Mouse (Mus musculus) neural tube, embryonic 11.5 days (tissue): ENCODE data around the gene Rnasel. TPM values are rescaled to one million over a fixed set of nuclear protein-coding genes. Genes with fewer than 3 reads are reported as not detected.

Experiments used
- ATAC-seq: fragments of 200-750 bp; cut with Nextera tagmentation; 2 replicates; pipeline ENCODE4 v1.8.0; 2017; ENCODE audit warnings: moderate number of reproducible peaks, mild to moderate bottlenecking, moderate TSS enrichment, moderate library complexity; ENCODE audit not compliant: insufficient read depth, low FRiP score, low TSS enrichment
- DNase-seq: peaks from one replicate; pipeline ENCODE4 v3.0.0-alpha.2; 2015; ENCODE audit warnings: low spot score
- H3K27ac ChIP-seq: fragments of 300-500 bp; sonication (generic); 2 replicates; pipeline ENCODE4 v1.5.1; 2014; ENCODE audit warnings: low read depth, mild to moderate bottlenecking, low read length
- H3K27me3 ChIP-seq: fragments of 300-500 bp; sonication (generic); 2 replicates; pipeline ENCODE4 v1.6.1; 2014; ENCODE audit warnings: mild to moderate bottlenecking, low read length, mixed read lengths; ENCODE audit not compliant: control insufficient read depth, insufficient read depth
- H3K36me3 ChIP-seq: fragments of 300-500 bp; sonication (generic); 2 replicates; pipeline ENCODE4 v1.6.1; 2014; ENCODE audit warnings: mild to moderate bottlenecking, low read length, moderate library complexity, mixed read lengths; ENCODE audit not compliant: control insufficient read depth, insufficient read depth
- H3K4me1 ChIP-seq: fragments of 300-500 bp; sonication (generic); 2 replicates; pipeline ENCODE4 v1.6.1; 2014; ENCODE audit warnings: low read length, mixed read lengths; ENCODE audit not compliant: control insufficient read depth, insufficient read depth
- H3K4me2 ChIP-seq: fragments of 300-500 bp; sonication (generic); 2 replicates; pipeline ENCODE4 v1.6.1; 2014; ENCODE audit warnings: low read depth, mild to moderate bottlenecking, moderate library complexity
- H3K4me3 ChIP-seq: fragments of 300-500 bp; sonication (generic); 2 replicates; pipeline ENCODE4 v1.5.1; 2014; ENCODE audit warnings: low read depth, low read length
- H3K9ac ChIP-seq: fragments of 300-500 bp; sonication (generic); 2 replicates; pipeline ENCODE4 v1.6.1; 2014; ENCODE audit warnings: mild to moderate bottlenecking, low read length
- H3K9me3 ChIP-seq: fragments of 300-500 bp; sonication (generic); 2 replicates; pipeline ENCODE4 v1.6.1; 2016; ENCODE audit warnings: low read length; ENCODE audit not compliant: control insufficient read depth
- WGBS: fragments of 180-500 bp; shearing (Covaris S2); extraction: QIAGEN DNeasy Blood & Tissue Kit; methylation state at CpG from one replicate; pipeline ENCODE4 v1.1.7; 2014; 5-methylcytosine and 5-hydroxymethylcytosine counted together
- polyA plus RNA-seq: library from polyadenylated mRNA; unstranded; fragments of >200 nt; fragmentation: Nextera tagmentation; extraction: Ambion mirVana; gene quantifications from 2 replicates; pipeline ENCODE4 v1.2.1, GENCODE M21; 2014

The Rnasel gene
- polyA plus RNA-seq, 1 experiment from 2014 or later = 26.7 TPM

DNA sequence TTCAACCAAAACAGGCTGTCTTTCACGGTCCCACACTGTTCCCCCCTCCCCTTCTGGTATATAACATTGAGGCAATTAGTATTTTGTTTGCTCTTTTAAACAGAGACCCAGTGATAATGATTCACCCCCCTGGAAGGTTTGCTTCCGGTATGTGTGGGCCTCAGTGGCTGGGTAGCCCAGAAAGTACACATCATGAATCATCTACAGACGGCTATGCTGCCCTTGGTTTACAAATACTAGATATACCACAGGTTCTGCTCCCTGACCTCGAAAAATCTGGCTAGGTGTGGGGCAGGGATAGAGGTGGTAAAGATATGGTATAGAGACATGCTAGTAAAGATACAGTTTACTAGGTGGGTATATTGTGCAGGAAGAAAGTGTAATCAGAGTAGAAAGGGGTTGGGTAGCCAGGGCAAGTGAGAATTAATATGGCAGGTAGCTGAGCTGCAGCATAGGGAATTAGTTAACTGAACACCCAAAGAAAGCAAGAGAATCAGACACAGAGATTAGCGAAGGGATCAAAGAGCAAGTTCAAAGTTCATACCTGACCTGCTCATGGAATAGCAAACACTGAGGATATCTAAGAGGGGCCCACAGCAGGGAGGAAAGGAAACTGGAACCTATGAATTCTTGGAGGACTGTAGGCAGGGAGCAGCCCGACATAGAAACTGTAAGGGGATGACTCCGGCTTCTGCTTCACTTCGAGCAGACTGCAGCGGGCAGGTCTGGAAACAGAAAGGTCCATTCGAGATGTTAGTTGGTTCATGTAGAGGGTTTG is 21.0 kb downstream of the Rnasel start:
- Histone ChIP-seq H3K9me3 (no peaks in the 10 kb centered on the region), H3K4me1 (no peaks in the 10 kb centered on the region), H3K4me2 (no peak overlapping the region), H3K36me3 (no peaks in the 10 kb centered on the region), H3K9ac (no peak overlapping the region), H3K27ac (no peak overlapping the region), H3K27me3 (no peaks in the 10 kb centered on the region), H3K4me3 (no peak overlapping the region)
- WGBS = 83% methylated on average over 10 of the region's 10 CpGs
- DNase-seq (no peak), ATAC-seq (no peak)

DNA sequence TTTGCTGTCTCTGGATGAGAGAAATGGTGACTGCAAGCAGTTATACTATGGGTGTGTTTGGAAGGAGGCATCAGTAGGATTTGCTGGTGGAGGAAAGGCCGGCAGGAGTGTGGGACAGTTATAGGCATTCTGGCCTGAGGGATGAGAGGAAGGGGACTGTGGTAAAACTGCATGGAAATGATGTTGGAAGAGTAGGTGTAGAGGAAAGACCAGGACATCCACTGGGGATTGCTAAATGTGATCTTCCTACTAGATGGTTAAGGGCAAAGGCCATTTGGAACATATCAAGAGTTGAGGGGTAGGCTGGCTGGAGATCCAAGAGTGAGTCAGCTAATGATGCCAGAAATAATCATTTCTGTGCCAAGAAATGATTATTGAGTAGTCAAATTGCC is 21.5 kb downstream of the Rnasel start:
- Histone ChIP-seq H3K9ac (no peak overlapping the region), H3K27me3 (no peaks in the 10 kb centered on the region), H3K9me3 (no peaks in the 10 kb centered on the region), H3K4me1 (no peaks in the 10 kb centered on the region), H3K4me2 (no peak overlapping the region), H3K27ac (no peak overlapping the region), H3K36me3 (no peaks in the 10 kb centered on the region), H3K4me3 (no peak overlapping the region)
- ATAC-seq (no peak), DNase-seq (no peak)
- WGBS = 85% methylated on average over 1 of the region's 1 CpGs

DNA sequence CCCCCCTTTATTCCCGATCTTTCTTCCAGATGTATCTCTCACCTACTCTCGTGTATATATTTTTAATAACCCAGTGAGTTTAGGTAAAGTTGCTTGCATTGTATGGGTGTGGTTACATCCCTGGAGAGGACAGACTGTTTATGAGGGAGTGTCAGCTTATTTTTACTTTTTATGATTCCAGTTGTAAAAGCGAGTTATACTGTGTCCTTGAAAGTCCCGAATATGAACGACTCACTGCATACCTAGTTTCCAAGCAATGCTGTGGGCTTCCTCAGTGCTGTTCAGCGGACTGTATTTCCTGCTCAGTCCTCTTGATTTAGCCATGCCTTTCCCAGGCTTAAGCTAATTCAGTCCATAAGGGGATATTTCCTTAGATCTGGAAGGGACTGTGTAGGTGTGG is 25.9 kb downstream of the Rnasel start:
- H3K27me3 ChIP-seq = no peaks in the 10 kb centered on the region
- WGBS = 90% methylated on average over 6 of the region's 6 CpGs
- no peak overlapping the region for H3K9ac ChIP-seq
- H3K4me1 ChIP-seq = no peaks in the 10 kb centered on the region
- no peak overlapping the region for H3K27ac ChIP-seq
- no peak overlapping the region for H3K4me3 ChIP-seq
- H3K36me3 ChIP-seq = no peaks in the 10 kb centered on the region
- no peak overlapping the region for H3K4me2 ChIP-seq
- DNase-seq (no peak), ATAC-seq (no peak)
- H3K9me3 ChIP-seq = no peaks in the 10 kb centered on the region

- H3K27me3 ChIP-seq = no peaks in the 10 kb centered on the region
- H3K36me3 ChIP-seq = no peaks in the 10 kb centered on the region
- DNase-seq (no peak), ATAC-seq (no peak)
- H3K27ac ChIP-seq = no peak overlapping the region
- no peaks in the 10 kb centered on the region for H3K9me3 ChIP-seq
- 87% methylated on average over 7 of the region's 7 CpGs for WGBS
- no peak overlapping the region for H3K4me2 ChIP-seq
- H3K9ac ChIP-seq = no peak overlapping the region
- no peaks in the 10 kb centered on the region for H3K4me1 ChIP-seq
- no peak overlapping the region for H3K4me3 ChIP-seq
These were observed 27.0 kb downstream of the Rnasel start for GRCm38 (mm10) chr1:153776257-153776656.

- Histone ChIP-seq H3K36me3 (no peaks in the 10 kb centered on the region), H3K9me3 (no peaks in the 10 kb centered on the region), H3K9ac (no peak overlapping the region), H3K4me1 (no peaks in the 10 kb centered on the region), H3K4me2 (no peak overlapping the region), H3K4me3 (no peak overlapping the region), H3K27ac (no peak overlapping the region), H3K27me3 (no peaks in the 10 kb centered on the region)
- ATAC-seq (no peak), DNase-seq (no peak)
- 92% methylated on average over 10 of the region's 10 CpGs for WGBS
These were observed 29.0 kb downstream of the Rnasel start for GRCm38 (mm10) chr1:153778205-153778604.

- Histone ChIP-seq H3K27ac (no peak overlapping the region), H3K36me3 (no peaks in the 10 kb centered on the region), H3K9ac (no peak overlapping the region), H3K27me3 (no peaks in the 10 kb centered on the region), H3K4me3 (no peak overlapping the region), H3K4me2 (no peak overlapping the region), H3K4me1 (no peaks in the 10 kb centered on the region), H3K9me3 (no peaks in the 10 kb centered on the region)
- ATAC-seq (no peak), DNase-seq (no peak)
- 53% methylated on average over 1 of the region's 1 CpGs for WGBS
These were observed 34.1 kb downstream of the Rnasel start for GRCm38 (mm10) chr1:153783339-153783738.

DNA sequence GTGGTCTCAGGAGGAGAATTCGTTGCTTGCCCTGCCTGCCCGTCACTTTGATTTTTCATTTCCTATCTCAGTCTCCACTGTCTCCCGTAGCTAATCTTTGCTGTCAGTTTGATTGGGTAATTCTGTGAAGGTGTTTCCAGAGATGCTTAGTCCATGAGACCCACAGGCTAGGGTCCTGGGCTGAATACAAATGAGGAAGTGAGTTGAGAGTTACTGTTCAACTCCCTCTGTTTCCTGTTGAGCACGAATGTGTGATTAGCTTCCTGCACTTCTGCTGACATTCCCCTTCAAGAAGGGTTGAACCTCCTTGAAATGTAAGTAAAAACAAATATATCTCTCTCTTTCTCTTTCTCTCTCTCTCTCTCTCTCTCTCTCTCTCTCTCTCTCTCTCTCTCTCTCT is 36.4 kb downstream of the Rnasel start:
- no peak overlapping the region for H3K4me3 ChIP-seq
- H3K27me3 ChIP-seq = no peaks in the 10 kb centered on the region
- 75% methylated on average over 4 of the region's 4 CpGs for WGBS
- no peak overlapping the region for H3K9ac ChIP-seq
- H3K36me3 ChIP-seq = no peaks in the 10 kb centered on the region
- H3K27ac ChIP-seq = no peak overlapping the region
- ATAC-seq (no peak), DNase-seq (no peak)
- H3K9me3 ChIP-seq = no peaks in the 10 kb centered on the region
- no peak overlapping the region for H3K4me2 ChIP-seq
- H3K4me1 ChIP-seq = no peaks in the 10 kb centered on the region

- Histone ChIP-seq H3K27ac (no peak overlapping the region), H3K4me1 (no peaks in the 10 kb centered on the region), H3K4me3 (no peak overlapping the region), H3K9me3 (no peaks in the 10 kb centered on the region), H3K9ac (no peak overlapping the region), H3K36me3 (no peaks in the 10 kb centered on the region), H3K4me2 (no peak overlapping the region), H3K27me3 (no peaks in the 10 kb centered on the region)
- 70% methylated on average over 2 of the region's 2 CpGs for WGBS
- no peak for DNase-seq
- ATAC-seq = no peak
These were observed 41.5 kb downstream of the Rnasel start for GRCm38 (mm10) chr1:153790708-153791107.

DNA sequence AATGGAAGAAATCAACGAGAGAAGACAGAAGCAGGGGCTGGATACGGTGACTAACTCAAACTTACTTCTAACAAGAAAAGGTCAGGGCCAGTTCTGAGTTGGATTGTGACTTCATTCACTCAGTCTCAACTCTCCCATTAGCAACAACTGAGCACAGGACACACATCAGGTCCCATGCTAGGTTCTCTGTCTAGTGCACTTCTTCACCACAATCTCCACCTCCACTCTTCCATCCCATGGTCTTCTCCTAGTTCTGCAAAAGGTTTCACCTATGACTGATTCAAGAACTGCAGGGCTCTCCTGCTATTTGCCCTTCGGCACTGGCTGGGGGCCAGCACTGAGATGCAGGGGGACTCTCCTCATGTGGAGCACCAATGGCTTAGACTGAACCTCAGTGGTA is 45.0 kb downstream of the Rnasel start:
- no peak for DNase-seq
- no peak overlapping the region for H3K27ac ChIP-seq
- H3K4me3 ChIP-seq = no peak overlapping the region
- H3K9me3 ChIP-seq = no peaks in the 10 kb centered on the region
- 85% methylated on average over 3 of the region's 3 CpGs for WGBS
- H3K4me2 ChIP-seq = no peak overlapping the region
- no peak for ATAC-seq
- H3K4me1 ChIP-seq = no peaks in the 10 kb centered on the region
- H3K9ac ChIP-seq = no peak overlapping the region
- no peaks in the 10 kb centered on the region for H3K36me3 ChIP-seq
- no peaks in the 10 kb centered on the region for H3K27me3 ChIP-seq
